Mouse (Mus musculus): ENCODE measurements around the gene Rab6b.

- TF ChIP-seq GATA1 (IDR thresholded peaks at IDR 0.05; ENCODE audit: borderline replicate concordance, low read length) = no peak
- no peak for TF ChIP-seq CTCF (IDR thresholded peaks at IDR 0.05; ENCODE audit: low read depth, low read length)
- TF ChIP-seq TAL1 (conservative IDR thresholded peaks at IDR 0.05; ENCODE audit: low read depth, low read length) = no peak
- TF ChIP-seq POLR2AphosphoS5 (IDR thresholded peaks at IDR 0.05; ENCODE audit: insufficient replicate concordance, low read depth, low read length) = no peak
- TF ChIP-seq GATA2 (IDR thresholded peaks at IDR 0.05; ENCODE audit: borderline replicate concordance, low read depth, low read length) = no peak
Observed at GRCm38 (mm10) chr9:103072204-103072599, 39.4 kb upstream of the Rab6b start.
